Mouse (Mus musculus): Measurements from ENCODE around the gene Prrt1. TPM values are rescaled to one million over a fixed set of nuclear protein-coding genes. Genes with fewer than 3 reads are reported as not detected.

The Prrt1 gene
- polyA plus RNA-seq, 1 experiment from 2014 or later, result 3.9 TPM

DNA sequence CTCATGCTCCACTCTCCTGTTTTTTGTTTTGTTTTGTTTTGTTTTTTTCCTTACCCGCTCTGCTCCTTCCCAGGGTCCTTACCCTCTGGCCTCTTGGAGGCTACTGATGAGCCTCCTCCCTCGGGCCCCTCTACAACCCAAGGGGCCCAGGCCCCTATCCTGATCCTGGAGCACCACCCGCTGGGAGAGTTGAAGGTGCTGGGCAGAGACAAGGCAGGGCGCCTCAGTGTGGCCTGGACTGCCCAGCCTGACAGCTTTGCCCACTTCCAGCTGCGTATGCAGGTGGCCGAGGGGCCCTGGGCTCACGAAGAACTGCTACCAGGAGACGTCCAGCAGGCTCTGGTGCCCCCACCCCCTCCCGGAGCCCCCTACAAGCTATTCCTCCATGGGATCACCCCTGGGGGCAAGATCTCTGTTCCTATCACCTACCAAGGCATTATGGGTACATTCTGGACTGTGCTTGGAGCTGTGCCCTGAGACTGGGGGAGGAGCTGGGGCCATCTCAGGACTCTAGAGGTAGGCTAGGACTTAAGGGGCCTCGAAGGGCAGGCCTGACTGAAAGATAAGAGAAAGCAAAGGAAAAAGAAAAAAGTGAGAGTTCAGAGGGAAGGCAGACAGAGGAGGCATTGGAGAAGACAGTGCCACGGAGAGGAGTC lies 52.7 kb downstream of the Prrt1 start:
- H3K9ac ChIP-seq (replicated peaks), result no peak overlapping the region
- H3K9me3 ChIP-seq, result no peaks in the 10 kb centered on the region
- no peak for ATAC-seq (ENCODE audit: low FRiP score, low read depth)
- peaks cover 28% of the 10 kb centered on the region for H3K27me3 ChIP-seq
- no peaks in the 10 kb centered on the region for H3K36me3 ChIP-seq
- 74% methylated on average over 11 of the region's 11 CpGs for WGBS
- H3K27ac ChIP-seq (replicated peaks), result no peak overlapping the region
- no peak overlapping the region for H3K4me2 ChIP-seq (replicated peaks)
- H3K4me1 ChIP-seq, result no peaks in the 10 kb centered on the region
- no peak overlapping the region for H3K4me3 ChIP-seq

Other genes starting within 250 kb of the Prrt1 start
- gene BC051142, start 230.7 kb upstream of the Prrt1 start, polyA plus RNA-seq (2016; fragmentation: Nextera tagmentation; extraction: Ambion mirVana), result 3.9 and 4.2 TPM in 2 replicates
- gene Btnl4, start 152.2 kb upstream of the Prrt1 start, polyA plus RNA-seq (2016; fragmentation: Nextera tagmentation; extraction: Ambion mirVana), result not detected in 2 replicates
- not detected in 2 replicates for gene Btnl6, start 112.2 kb upstream of the Prrt1 start, polyA plus RNA-seq (2016; fragmentation: Nextera tagmentation; extraction: Ambion mirVana)
- 11.7 and 13.6 TPM in 2 replicates for gene Notch4, start 65.3 kb upstream of the Prrt1 start, polyA plus RNA-seq (2016; fragmentation: Nextera tagmentation; extraction: Ambion mirVana)
- gene Gpsm3, start 39.7 kb upstream of the Prrt1 start, polyA plus RNA-seq (2016; fragmentation: Nextera tagmentation; extraction: Ambion mirVana), result 2.9 and 3.3 TPM in 2 replicates
- gene Pbx2, start 38.3 kb upstream of the Prrt1 start, polyA plus RNA-seq (2016; fragmentation: Nextera tagmentation; extraction: Ambion mirVana), result 20.8 and 22.5 TPM in 2 replicates
- 2.2 and 2.3 TPM in 2 replicates for gene Ager, start 31.7 kb upstream of the Prrt1 start, polyA plus RNA-seq (2016; fragmentation: Nextera tagmentation; extraction: Ambion mirVana)
- 240 and 243 TPM in 2 replicates for gene Rnf5, start 25.8 kb upstream of the Prrt1 start, polyA plus RNA-seq (2016; fragmentation: Nextera tagmentation; extraction: Ambion mirVana)
- 82.8 and 86.2 TPM in 2 replicates for gene Agpat1, start 25.3 kb upstream of the Prrt1 start, polyA plus RNA-seq (2016; fragmentation: Nextera tagmentation; extraction: Ambion mirVana)
- gene Egfl8, start 13.6 kb upstream of the Prrt1 start, polyA plus RNA-seq (2016; fragmentation: Nextera tagmentation; extraction: Ambion mirVana), result 4.5 and 6.0 TPM in 2 replicates
- 21.3 and 23.8 TPM in 2 replicates for gene Ppt2, start 1.0 kb upstream of the Prrt1 start, polyA plus RNA-seq (2016; fragmentation: Nextera tagmentation; extraction: Ambion mirVana)
- gene Fkbpl, start 15.2 kb downstream of the Prrt1 start, polyA plus RNA-seq (2016; fragmentation: Nextera tagmentation; extraction: Ambion mirVana), result 16.4 and 18.1 TPM in 2 replicates
- gene Atf6b, start 17.6 kb downstream of the Prrt1 start, polyA plus RNA-seq (2016; fragmentation: Nextera tagmentation; extraction: Ambion mirVana), result 116 and 121 TPM in 2 replicates
- gene Tnxb, start 41.0 kb downstream of the Prrt1 start, polyA plus RNA-seq (2016; fragmentation: Nextera tagmentation; extraction: Ambion mirVana), result 0.04 and 0.05 TPM in 2 replicates
- gene C4b, start 114.3 kb downstream of the Prrt1 start, polyA plus RNA-seq (2016; fragmentation: Nextera tagmentation; extraction: Ambion mirVana), result 0.05 and 0.11 TPM in 2 replicates
- gene Cyp21a1, start 175.0 kb downstream of the Prrt1 start, polyA plus RNA-seq (2016; fragmentation: Nextera tagmentation; extraction: Ambion mirVana), result not detected in 2 replicates
- gene Stk19, start 207.4 kb downstream of the Prrt1 start, polyA plus RNA-seq (2016; fragmentation: Nextera tagmentation; extraction: Ambion mirVana), result 26.1 and 30.8 TPM in 2 replicates
- 72.7 and 73.4 TPM in 2 replicates for gene Dxo, start 207.5 kb downstream of the Prrt1 start, polyA plus RNA-seq (2016; fragmentation: Nextera tagmentation; extraction: Ambion mirVana)
- 67.4 and 71.5 TPM in 2 replicates for gene Skiv2l, start 220.7 kb downstream of the Prrt1 start, polyA plus RNA-seq (2016; fragmentation: Nextera tagmentation; extraction: Ambion mirVana)
- gene Nelfe, start 220.9 kb downstream of the Prrt1 start, polyA plus RNA-seq (2016; fragmentation: Nextera tagmentation; extraction: Ambion mirVana), result 114 TPM in 2 replicates
- 3.3 and 3.5 TPM in 2 replicates for gene Cfb, start 233.0 kb downstream of the Prrt1 start, polyA plus RNA-seq (2016; fragmentation: Nextera tagmentation; extraction: Ambion mirVana)
- gene Zbtb12, start 249.9 kb downstream of the Prrt1 start, polyA plus RNA-seq (2016; fragmentation: Nextera tagmentation; extraction: Ambion mirVana), result 11.4 and 15.1 TPM in 2 replicates

All from midbrain, embryonic 12.5 days (tissue).